Mouse (Mus musculus) ES-CJ7 (cell line): Measurements from ENCODE around the gene Sergef.

Source experiments
- DNase-seq: peaks from one replicate; pipeline ENCODE4 v3.0.0; 2011; ENCODE audit warnings: low read depth, low spot score

The Sergef gene

GRCm38 (mm10) chr7:46501458-46501857 lies 138.1 kb downstream of the Sergef start:
- no peak for DNase-seq

GRCm38 (mm10) chr7:46499561-46499960 lies 140.0 kb downstream of the Sergef start:
- DNase-seq = no peak

GRCm38 (mm10) chr7:46492134-46492678 lies 147.4 kb downstream of the Sergef start:
- no peak for DNase-seq

GRCm38 (mm10) chr7:46487354-46487753 lies 152.3 kb downstream of the Sergef start:
- DNase-seq = no peak

GRCm38 (mm10) chr7:46486761-46487160 lies 152.8 kb downstream of the Sergef start:
- no peak for DNase-seq

GRCm38 (mm10) chr7:46484223-46484622 lies 155.4 kb downstream of the Sergef start:
- DNase-seq = no peak

GRCm38 (mm10) chr7:46483050-46483449 lies 156.6 kb downstream of the Sergef start:
- no peak for DNase-seq

- no peak for DNase-seq
Measured at GRCm38 (mm10) chr7:46482099-46482531, 157.5 kb downstream of the Sergef start.

- no peak for DNase-seq
Measured at GRCm38 (mm10) chr7:46479793-46480192, 159.8 kb downstream of the Sergef start.

GRCm38 (mm10) chr7:46477456-46477855 lies 162.2 kb downstream of the Sergef start:
- peak; percentile 53 for DNase-seq

GRCm38 (mm10) chr7:46475464-46475863 lies 164.1 kb downstream of the Sergef start:
- no peak for DNase-seq

- DNase-seq = no peak
Measured at GRCm38 (mm10) chr7:46473141-46473540, 166.5 kb downstream of the Sergef start.

GRCm38 (mm10) chr7:46471054-46471737 lies 168.4 kb downstream of the Sergef start:
- no peak for DNase-seq

- no peak for DNase-seq
Measured at GRCm38 (mm10) chr7:46469542-46469941, 170.1 kb downstream of the Sergef start.

GRCm38 (mm10) chr7:46466422-46466981 lies 173.1 kb downstream of the Sergef start:
- no peak for DNase-seq

GRCm38 (mm10) chr7:46463136-46463535 lies 176.5 kb downstream of the Sergef start:
- DNase-seq = no peak

GRCm38 (mm10) chr7:46462287-46462686 lies 177.3 kb downstream of the Sergef start:
- no peak for DNase-seq

- no peak for DNase-seq
Measured at GRCm38 (mm10) chr7:46459605-46460245, 179.9 kb downstream of the Sergef start.

GRCm38 (mm10) chr7:46459200-46459599 lies 180.4 kb downstream of the Sergef start:
- no peak for DNase-seq

GRCm38 (mm10) chr7:46457889-46458288 lies 181.7 kb downstream of the Sergef start:
- no peak for DNase-seq

GRCm38 (mm10) chr7:46453930-46454679 lies 185.5 kb downstream of the Sergef start:
- DNase-seq = peak; percentile 4
